Mouse (Mus musculus): ENCODE data around the gene Gm17093.
"Not testable (repeated sequence)": the region's sequence is repeated elsewhere in the genome, so short reads cannot be mapped to it uniquely, and the experiment has no call there.

Gm17093 gene

DNA sequence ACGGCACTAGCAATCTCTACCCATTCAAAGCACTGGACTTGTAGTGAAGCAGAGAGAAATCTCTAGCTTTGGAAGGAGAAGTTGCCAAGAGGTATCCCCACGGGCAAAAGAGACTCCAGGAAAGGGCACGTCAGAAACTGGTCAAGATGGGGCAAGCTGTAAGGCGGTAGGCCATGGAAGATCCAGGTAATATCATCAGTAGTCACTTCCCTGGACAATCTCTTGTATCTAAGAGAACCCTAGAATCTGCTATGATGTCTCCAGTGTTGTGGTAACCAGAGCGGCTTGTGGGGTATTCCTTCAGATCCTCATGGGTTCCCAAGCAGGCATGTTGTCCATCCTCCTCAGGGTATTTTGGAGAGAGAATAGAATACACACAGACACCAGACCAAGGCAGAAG, at the start of gene Gm17093:
Gene Gm17093, plus strand, starts transcription at position 301 of the 400 bp plus-strand sequence.
- DNase-seq (ENCODE audit: low read depth in 1 of 2, low spot score in 2 of 2): not testable (repeated sequence)

DNA sequence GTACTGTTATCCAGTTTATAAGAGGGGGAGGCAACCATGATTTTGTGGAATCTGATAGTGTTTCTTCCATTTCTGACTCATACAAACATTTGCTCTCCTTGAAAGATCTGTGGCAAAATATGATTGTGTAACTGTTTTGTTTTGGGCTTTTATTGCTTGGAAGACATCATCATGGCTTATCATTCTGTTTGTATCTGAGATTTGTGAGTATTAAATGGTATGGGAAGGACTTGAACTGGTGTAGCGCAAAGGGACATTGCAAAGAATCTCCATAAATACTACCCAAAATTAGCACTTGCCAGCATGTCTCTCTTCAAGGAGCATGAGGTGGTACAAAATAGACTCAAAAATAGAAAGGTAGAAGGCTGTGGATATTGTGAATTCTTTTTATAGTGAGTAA, 25.9 kb upstream of the Gm17093 start, which contains the start of gene BC061237:
Gene BC061237, plus strand, starts transcription at position 301 of the 400 bp plus-strand sequence.
- DNase-seq (ENCODE audit: low read depth in 1 of 2, low spot score in 2 of 2): not testable (repeated sequence)

DNA sequence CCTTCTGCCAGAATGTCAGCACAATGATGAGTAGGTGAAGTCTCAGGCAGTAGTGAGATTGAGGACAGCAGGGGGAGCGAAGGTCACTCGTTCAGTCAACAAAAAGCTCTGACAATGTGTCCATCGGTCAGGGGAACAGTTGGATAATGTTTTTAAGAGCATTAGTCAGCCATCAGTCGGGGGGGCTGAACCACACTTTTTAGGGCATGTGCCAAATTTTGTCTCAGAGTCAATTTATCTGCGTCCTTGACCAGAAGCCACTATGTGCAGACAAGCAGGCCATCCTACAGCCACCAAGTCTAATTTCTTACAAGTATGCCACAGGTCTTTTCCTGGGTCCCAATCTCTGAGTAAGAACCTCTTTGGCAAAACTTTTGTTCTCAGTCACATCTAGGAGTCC, 29.9 kb downstream of the Gm17093 start:
- not testable (repeated sequence) for DNase-seq (ENCODE audit: low read depth in 1 of 2, low spot score in 2 of 2)
